Mouse (Mus musculus) MEL (cell line): ENCODE measurements around the gene Lrrfip1. TPM values are rescaled to one million over a fixed set of nuclear protein-coding genes. Genes with fewer than 3 reads are reported as not detected.

Source experiments
- DNase-seq: peaks from one replicate; pipeline ENCODE4 v3.0.0; 2011; ENCODE audit warnings: low read depth, low spot score
- H3K27ac ChIP-seq: 2 replicates; pipeline ENCODE4 v1.5.1; 2012; ENCODE audit warnings: low read depth, mild to moderate bottlenecking, control low read depth, low read length, moderate library complexity; ENCODE audit not compliant: control insufficient read depth
- H3K27me3 ChIP-seq, 2 experiments: fragments of 150-350 bp in 1 of 2; sonication (generic) in 1 of 2; 2 replicates each; pipeline ENCODE4 v1.6.1; 2012; ENCODE audit warnings: low read length in 2 of 2, mild to moderate bottlenecking in 2 of 2, improper control_type of control experiment in 1 of 2, moderate library complexity in 1 of 2; ENCODE audit not compliant: insufficient read depth in 2 of 2, control insufficient read depth in 1 of 2
- H3K36me3 ChIP-seq, 2 experiments: 2 replicates each; pipeline ENCODE4 v1.6.1; 2012 to 2014; ENCODE audit warnings: low read length in 2 of 2, improper control_type of control experiment in 1 of 2, inconsistent platforms in 1 of 2, mild to moderate bottlenecking in 1 of 2; ENCODE audit not compliant: insufficient read depth in 2 of 2, control insufficient read depth in 1 of 2
- H3K4me1 ChIP-seq, 2 experiments: fragments of 150-350 bp in 1 of 2; sonication (generic) in 1 of 2; 2 replicates each; pipeline ENCODE4 v1.6.1; 2012; ENCODE audit warnings: low read length in 2 of 2, improper control_type of control experiment in 1 of 2, mild to moderate bottlenecking in 1 of 2; ENCODE audit not compliant: insufficient read depth in 2 of 2, control insufficient read depth in 1 of 2
- H3K4me3 ChIP-seq, 2 experiments: fragments of 150-350 bp in 1 of 2; sonication (generic) in 1 of 2; 2 replicates each; pipeline ENCODE4 v1.5.1; 2012; ENCODE audit warnings: low read depth in 2 of 2, low read length in 2 of 2, mild to moderate bottlenecking in 2 of 2, moderate library complexity in 2 of 2, control low read depth in 1 of 2, improper control_type of control experiment in 1 of 2; ENCODE audit not compliant: control insufficient read depth in 1 of 2, insufficient read depth in 1 of 2
- H3K79me2 ChIP-seq: 2 replicates; pipeline ENCODE4 v1.6.1; 2012; ENCODE audit warnings: mild to moderate bottlenecking, low read length, moderate library complexity; ENCODE audit not compliant: control insufficient read depth, poor library complexity, insufficient read depth
- H3K9ac ChIP-seq: 2 replicates; pipeline ENCODE4 v1.6.1; 2012; ENCODE audit warnings: low read depth, mild to moderate bottlenecking, control low read depth, low read length, moderate library complexity; ENCODE audit not compliant: control insufficient read depth, poor library complexity, severe bottlenecking
- H3K9me3 ChIP-seq: fragments of 150-350 bp; sonication (generic); replicated peaks from 2 replicates; pipeline ENCODE4 v1.6.1; 2012; ENCODE audit warnings: mild to moderate bottlenecking, low read length, improper control_type of control experiment, moderate library complexity; ENCODE audit not compliant: insufficient read depth
- ELF1 ChIP-seq: IDR thresholded peaks from 2 replicates; pipeline ENCODE4 v1.6.1; 2014; ENCODE audit warnings: low read depth, mild to moderate bottlenecking, inconsistent platforms, low read length, improper control_type of control experiment, moderate library complexity
- EP300 ChIP-seq, 2 experiments: IDR thresholded peaks; 2 replicates each; pipeline ENCODE4 v1.6.1; 2011; ENCODE audit warnings: improper control_type of control experiment in 2 of 2, low read length in 2 of 2, low read depth in 1 of 2, mild to moderate bottlenecking in 1 of 2
- ETS1 ChIP-seq: IDR thresholded peaks from 2 replicates; pipeline ENCODE4 v1.6.1; 2012; ENCODE audit warnings: low read depth, mild to moderate bottlenecking, inconsistent platforms, low read length, improper control_type of control experiment, moderate library complexity
- HCFC1 ChIP-seq: IDR thresholded peaks from 2 replicates; pipeline ENCODE4 v1.6.1; 2012; ENCODE audit warnings: low read depth, mild to moderate bottlenecking, inconsistent platforms, low read length, improper control_type of control experiment, moderate library complexity
- JUND ChIP-seq: IDR thresholded peaks from 2 replicates; pipeline ENCODE4 v1.6.1; 2011; ENCODE audit warnings: low read depth, mild to moderate bottlenecking, improper control_type of control experiment, low read length
- MAFK ChIP-seq: IDR thresholded peaks from 2 replicates; pipeline ENCODE4 v1.6.1; 2011; ENCODE audit warnings: low read depth, mild to moderate bottlenecking, low read length, improper control_type of control experiment, borderline replicate concordance
- MAX ChIP-seq: IDR thresholded peaks from 2 replicates; pipeline ENCODE4 v1.6.1; 2011; ENCODE audit warnings: low read length, improper control_type of control experiment
- MEF2A ChIP-seq: IDR thresholded peaks from 2 replicates; pipeline ENCODE4 v1.6.1; 2014; ENCODE audit warnings: low read depth, mild to moderate bottlenecking, inconsistent platforms, low read length, improper control_type of control experiment; ENCODE audit not compliant: poor library complexity, insufficient replicate concordance, severe bottlenecking; ENCODE audit errors: extremely low read depth
- MXI1 ChIP-seq: IDR thresholded peaks from 2 replicates; pipeline ENCODE4 v1.6.1; 2011; ENCODE audit warnings: mild to moderate bottlenecking, low read depth, low read length, improper control_type of control experiment
- MYB ChIP-seq: IDR thresholded peaks from 2 replicates; pipeline ENCODE4 v1.6.1; 2011; ENCODE audit warnings: mild to moderate bottlenecking, low read depth, low read length, improper control_type of control experiment
- NELFE ChIP-seq: IDR thresholded peaks from 2 replicates; pipeline ENCODE4 v1.6.1; 2011; ENCODE audit warnings: low read depth, low read length, improper control_type of control experiment
- NRF1 ChIP-seq: IDR thresholded peaks from 2 replicates; pipeline ENCODE4 v1.6.1; 2014; ENCODE audit warnings: low read depth, mild to moderate bottlenecking, inconsistent platforms, low read length, improper control_type of control experiment, moderate library complexity; ENCODE audit not compliant: poor library complexity, insufficient read depth, severe bottlenecking
- POLR2AphosphoS5 ChIP-seq: IDR thresholded peaks from 2 replicates; pipeline ENCODE4 v1.6.1; 2012; ENCODE audit warnings: low read depth, borderline replicate concordance, mild to moderate bottlenecking, inconsistent platforms, low read length, moderate library complexity, mixed read lengths
- RCOR1 ChIP-seq: IDR thresholded peaks from 2 replicates; pipeline ENCODE4 v1.6.1; 2012; ENCODE audit warnings: low read depth, mild to moderate bottlenecking, inconsistent platforms, low read length, improper control_type of control experiment
- SMC3 ChIP-seq: IDR thresholded peaks from 2 replicates; pipeline ENCODE4 v1.6.1; 2011; ENCODE audit warnings: low read depth, low read length, improper control_type of control experiment
- TCF12 ChIP-seq: IDR thresholded peaks from 2 replicates; pipeline ENCODE4 v1.6.1; 2014; ENCODE audit warnings: low read depth, mild to moderate bottlenecking, inconsistent platforms, low read length, improper control_type of control experiment, moderate library complexity
- USF2 ChIP-seq, 2 experiments: IDR thresholded peaks; 2 replicates each; pipeline ENCODE4 v1.6.1; 2011 to 2012; ENCODE audit warnings: improper control_type of control experiment in 2 of 2, low read length in 2 of 2, borderline replicate concordance in 1 of 2, inconsistent platforms in 1 of 2, low read depth in 1 of 2, mild to moderate bottlenecking in 1 of 2; ENCODE audit not compliant: insufficient read depth in 1 of 2
- ZKSCAN1 ChIP-seq: IDR thresholded peaks from 2 replicates; pipeline ENCODE4 v1.6.1; 2012; ENCODE audit warnings: low read depth, mild to moderate bottlenecking, inconsistent platforms, low read length, improper control_type of control experiment, moderate library complexity
- ZMIZ1 ChIP-seq: IDR thresholded peaks from 2 replicates; pipeline ENCODE4 v1.6.1; 2012; ENCODE audit warnings: low read depth, mild to moderate bottlenecking, inconsistent platforms, low read length, improper control_type of control experiment, moderate library complexity
- polyA plus RNA-seq, 2 experiments: library from polyadenylated mRNA; stranded (reverse) in 1 of 2; unstranded in 1 of 2; fragments of >175 nt in 1 of 2; fragments of >200 nt in 1 of 2; gene quantifications; 2 replicates each; pipeline versions ENCODE4 v1.2.1 to v1.2.4; 2012; ENCODE audit warnings: low replicate concordance in 2 of 2, low read depth in 1 of 2; ENCODE audit not compliant: insufficient read length in 2 of 2, insufficient read depth in 1 of 2, missing spikeins in 1 of 2
- total RNA-seq: library from RNA; depleted of rRNA; stranded (reverse); fragments of 300-350 nt; gene quantifications from 2 replicates; pipeline ENCODE4 v1.2.3, GENCODE M21; 2012

Lrrfip1 gene
- total and polyA plus RNA-seq, 3 experiments, result 12.9 to 15.4 TPM; not detected in 1

DNA sequence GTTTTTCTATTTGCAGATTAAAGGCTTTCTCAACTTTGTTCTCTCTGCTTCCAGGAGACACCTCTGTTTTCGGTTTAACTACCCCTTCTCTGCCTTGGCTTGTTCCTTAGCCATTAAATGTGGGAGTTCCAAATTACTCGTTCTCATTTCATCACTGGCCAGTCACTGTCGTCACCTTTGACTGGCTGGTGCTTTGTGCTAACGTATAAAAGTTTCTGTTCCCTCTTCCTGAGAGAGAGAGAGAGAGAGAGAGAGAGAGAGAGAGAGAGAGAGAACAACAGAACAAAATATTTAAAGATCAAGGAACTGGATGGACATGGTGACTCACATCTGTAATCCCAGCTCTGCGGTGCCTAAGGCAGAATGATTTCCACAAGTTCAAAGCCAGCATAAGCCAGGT lies 47.7 kb downstream of the Lrrfip1 start:
- Histone ChIP-seq H3K9ac (no peak overlapping the region), H3K27me3 (no peaks in the 10 kb centered on the region), H3K4me1 (peaks cover 10 to 23% of the 10 kb centered on the region in 2 experiments), H3K27ac (no peak overlapping the region), H3K9me3 (no peaks in the 10 kb centered on the region), H3K79me2 (no peaks in the 10 kb centered on the region), H3K4me3 (no peak overlapping the region), H3K36me3 (peaks cover 0 to 16% of the 10 kb centered on the region in 2 experiments; a peak in 1 of 4 replicates)
- DNase-seq, result no peak
- TF ChIP-seq MAX (no peak), MEF2A (no peak), USF2 (IDR thresholded peaks at IDR 0.05; ENCODE audit: borderline replicate concordance in 1 of 2, insufficient read depth in 1 of 2, low read depth in 1 of 2, low read length in 2 of 2) (no peak), NRF1 (no peak), ZKSCAN1 (no peak), POLR2AphosphoS5 (no peak), MXI1 (no peak), RCOR1 (no peak), ETS1 (no peak), ZMIZ1 (no peak), SMC3 (no peak), JUND (no peak)

DNA sequence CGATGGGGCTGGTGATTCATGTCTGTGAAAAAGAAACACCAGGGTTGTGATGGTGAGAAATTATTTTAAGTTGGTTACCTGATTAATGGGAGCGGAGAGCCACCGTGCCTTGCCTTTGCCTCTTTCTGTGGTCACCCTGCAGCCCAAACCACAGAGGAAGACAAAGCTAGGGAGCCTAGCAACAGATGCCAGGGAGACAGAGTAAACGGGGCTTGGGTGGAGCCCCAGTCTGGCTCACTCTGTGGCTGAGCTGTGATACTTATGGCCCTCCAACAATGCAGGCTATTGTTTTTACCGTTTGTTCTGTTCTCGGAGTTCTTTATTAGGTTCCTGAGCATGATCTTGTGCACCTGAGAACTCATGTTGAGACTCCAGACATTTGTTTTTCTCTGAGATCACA lies 50.8 kb downstream of the Lrrfip1 start:
- TF ChIP-seq HCFC1 (no peak), MYB (no peak), ELF1 (no peak), TCF12 (no peak), SMC3 (no peak), EP300 (IDR thresholded peaks at IDR 0.05; ENCODE audit: low read depth in 1 of 2, low read length in 2 of 2) (no peak), POLR2AphosphoS5 (no peak), NRF1 (no peak), NELFE (no peak), MEF2A (no peak), MAFK (no peak)
- no peak overlapping the region for H3K27ac ChIP-seq
- no peaks in the 10 kb centered on the region for H3K27me3 ChIP-seq
- H3K79me2 ChIP-seq, result peaks cover 3% of the 10 kb centered on the region
- H3K9me3 ChIP-seq, result no peaks in the 10 kb centered on the region
- peaks cover 6 to 8% of the 10 kb centered on the region in 2 experiments for H3K4me1 ChIP-seq
- DNase-seq, result no peak
- no peak overlapping the region for H3K4me3 ChIP-seq
- 0 out of 4 replicates have a peak, but pooled peaks cover 0 to 2% of the 10 kb centered on the region in 2 experiments for H3K36me3 ChIP-seq
- no peak overlapping the region for H3K9ac ChIP-seq
